Mouse (Mus musculus) hindbrain, embryonic 12.5 days (tissue): ENCODE results near the gene Pgpep1l. TPM values are rescaled to one million over a fixed set of nuclear protein-coding genes. Genes with fewer than 3 reads are reported as not detected.

Experiments used
- ATAC-seq: fragments of 200-750 bp; cut with Nextera tagmentation; 2 replicates; pipeline ENCODE4 v1.8.0; 2017; ENCODE audit warnings: moderate TSS enrichment; ENCODE audit not compliant: low FRiP score
- H3K27ac ChIP-seq: fragments of 300-500 bp; sonication (generic); 2 replicates; pipeline ENCODE4 v1.5.1; 2016; ENCODE audit warnings: mild to moderate bottlenecking
- H3K27me3 ChIP-seq: fragments of 300-500 bp; sonication (generic); 2 replicates; pipeline ENCODE4 v1.6.1; 2016; ENCODE audit warnings: mild to moderate bottlenecking
- H3K36me3 ChIP-seq: fragments of 300-500 bp; sonication (generic); 2 replicates; pipeline ENCODE4 v1.6.1; 2016; ENCODE audit warnings: mild to moderate bottlenecking
- H3K4me1 ChIP-seq: fragments of 300-500 bp; sonication (generic); 2 replicates; pipeline ENCODE4 v1.6.1; 2016
- H3K4me2 ChIP-seq: fragments of 300-500 bp; sonication (generic); replicated peaks from 2 replicates; pipeline ENCODE4 v1.6.1; 2016; ENCODE audit warnings: mild to moderate bottlenecking
- H3K4me3 ChIP-seq: fragments of 300-500 bp; sonication (generic); 2 replicates; pipeline ENCODE4 v1.5.1; 2016; ENCODE audit warnings: mild to moderate bottlenecking
- H3K9ac ChIP-seq: fragments of 300-500 bp; sonication (generic); 2 replicates; pipeline ENCODE4 v1.6.1; 2016; ENCODE audit warnings: mild to moderate bottlenecking, moderate library complexity
- H3K9me3 ChIP-seq: fragments of 300-500 bp; sonication (generic); replicated peaks from 2 replicates; pipeline ENCODE4 v1.6.1; 2016; ENCODE audit warnings: mild to moderate bottlenecking
- WGBS: fragments of 180-500 bp; shearing (Covaris S2); methylation state at CpG from one replicate; pipeline ENCODE4 v1.1.7; 2016; 5-methylcytosine and 5-hydroxymethylcytosine counted together
- polyA plus RNA-seq: library from polyadenylated mRNA; unstranded; fragments of >200 nt; fragmentation: Nextera tagmentation; extraction: Ambion mirVana; gene quantifications from 2 replicates; pipeline ENCODE4 v1.2.1, GENCODE M21; 2016

Gene Pgpep1l
- polyA plus RNA-seq, 1 experiment from 2014 or later: not detected

GRCm38 (mm10) chr7:68223356-68223808 is 40.7 kb downstream of the Pgpep1l start:
- Histone ChIP-seq H3K36me3 (peaks cover 68% of the 10 kb centered on the region), H3K27me3 (no peaks in the 10 kb centered on the region), H3K4me2 (no peak overlapping the region), H3K27ac (peak overlapping the region; percentile 64), H3K9ac (no peak overlapping the region), H3K4me3 (no peak overlapping the region), H3K4me1 (peaks cover 15% of the 10 kb centered on the region), H3K9me3 (no peaks in the 10 kb centered on the region)
- 0 out of 2 replicates have a peak, but pooled peaks have one; percentile 18 for ATAC-seq
- WGBS: 67% methylated on average over 13 of the region's 13 CpGs

- Histone ChIP-seq H3K4me1 (peaks cover 8% of the 10 kb centered on the region), H3K4me3 (no peak overlapping the region), H3K9me3 (no peaks in the 10 kb centered on the region), H3K27me3 (no peaks in the 10 kb centered on the region), H3K27ac (no peak overlapping the region), H3K9ac (no peak overlapping the region), H3K36me3 (peaks cover 77% of the 10 kb centered on the region), H3K4me2 (no peak overlapping the region)
- ATAC-seq: no peak
- WGBS: 88% methylated on average over 9 of the region's 9 CpGs
These were observed 42.3 kb downstream of the Pgpep1l start for GRCm38 (mm10) chr7:68221677-68222230.

- H3K4me1 ChIP-seq: peaks cover 8% of the 10 kb centered on the region
- H3K27ac ChIP-seq: no peak overlapping the region
- no peak overlapping the region for H3K4me3 ChIP-seq
- no peak overlapping the region for H3K9ac ChIP-seq
- H3K27me3 ChIP-seq: no peaks in the 10 kb centered on the region
- H3K36me3 ChIP-seq: peaks cover 78% of the 10 kb centered on the region
- WGBS: 91% methylated on average over 11 of the region's 11 CpGs
- no peak for ATAC-seq
- H3K9me3 ChIP-seq: no peaks in the 10 kb centered on the region
- no peak overlapping the region for H3K4me2 ChIP-seq
These were observed 45.2 kb downstream of the Pgpep1l start for GRCm38 (mm10) chr7:68218879-68219278.

- Histone ChIP-seq H3K9ac (no peak overlapping the region), H3K27ac (no peak overlapping the region), H3K9me3 (no peaks in the 10 kb centered on the region), H3K4me2 (no peak overlapping the region), H3K27me3 (no peaks in the 10 kb centered on the region), H3K36me3 (peaks cover 84% of the 10 kb centered on the region), H3K4me1 (no peaks in the 10 kb centered on the region), H3K4me3 (no peak overlapping the region)
- no peak for ATAC-seq
- 89% methylated on average over 18 of the region's 18 CpGs for WGBS
These were observed 48.4 kb downstream of the Pgpep1l start for GRCm38 (mm10) chr7:68215522-68216070.

- Histone ChIP-seq H3K4me3 (no peak overlapping the region), H3K9ac (no peak overlapping the region), H3K27ac (no peak overlapping the region), H3K4me1 (no peaks in the 10 kb centered on the region), H3K4me2 (no peak overlapping the region), H3K36me3 (peaks cover 84% of the 10 kb centered on the region), H3K27me3 (no peaks in the 10 kb centered on the region), H3K9me3 (no peaks in the 10 kb centered on the region)
- WGBS: 89% methylated on average over 5 of the region's 5 CpGs
- no peak for ATAC-seq
These were observed 50.2 kb downstream of the Pgpep1l start for GRCm38 (mm10) chr7:68213842-68214241.

GRCm38 (mm10) chr7:68211883-68212282 is 52.1 kb downstream of the Pgpep1l start:
- no peak for ATAC-seq
- WGBS: 91% methylated on average over 7 of the region's 7 CpGs
- peaks cover 84% of the 10 kb centered on the region for H3K36me3 ChIP-seq

GRCm38 (mm10) chr7:68210417-68210816 is 53.6 kb downstream of the Pgpep1l start:
- WGBS: 79% methylated on average over 4 of the region's 4 CpGs
- no peak overlapping the region for H3K27ac ChIP-seq
- no peaks in the 10 kb centered on the region for H3K4me1 ChIP-seq
- ATAC-seq: no peak
- H3K4me3 ChIP-seq: no peak overlapping the region
- no peak overlapping the region for H3K9ac ChIP-seq
- no peaks in the 10 kb centered on the region for H3K27me3 ChIP-seq
- peaks cover 81% of the 10 kb centered on the region for H3K36me3 ChIP-seq
- H3K4me2 ChIP-seq: no peak overlapping the region
- no peaks in the 10 kb centered on the region for H3K9me3 ChIP-seq

More at GRCm38 (mm10) chr7:68211883-68212282, 52.1 kb downstream of the Pgpep1l start:
- Histone ChIP-seq H3K27ac (no peak overlapping the region), H3K4me2 (no peak overlapping the region), H3K9ac (no peak overlapping the region), H3K9me3 (no peaks in the 10 kb centered on the region), H3K4me1 (no peaks in the 10 kb centered on the region), H3K4me3 (no peak overlapping the region), H3K27me3 (no peaks in the 10 kb centered on the region)

GRCm38 (mm10) chr7:68209039-68209438 is 55.0 kb downstream of the Pgpep1l start:
- H3K27ac ChIP-seq: no peak overlapping the region
- H3K27me3 ChIP-seq: no peaks in the 10 kb centered on the region
- ATAC-seq: no peak
- no peaks in the 10 kb centered on the region for H3K4me1 ChIP-seq
- no peak overlapping the region for H3K9ac ChIP-seq
- H3K9me3 ChIP-seq: no peaks in the 10 kb centered on the region
- peaks cover 84% of the 10 kb centered on the region for H3K36me3 ChIP-seq
- 94% methylated on average over 6 of the region's 6 CpGs for WGBS
- no peak overlapping the region for H3K4me2 ChIP-seq
- H3K4me3 ChIP-seq: no peak overlapping the region

GRCm38 (mm10) chr7:68205776-68206427 is 58.1 kb downstream of the Pgpep1l start:
- Histone ChIP-seq H3K9me3 (no peaks in the 10 kb centered on the region), H3K27ac (no peak overlapping the region), H3K27me3 (no peaks in the 10 kb centered on the region), H3K4me2 (no peak overlapping the region), H3K36me3 (peaks cover 82% of the 10 kb centered on the region), H3K4me3 (no peak overlapping the region), H3K4me1 (no peaks in the 10 kb centered on the region), H3K9ac (no peak overlapping the region)
- WGBS: 94% methylated on average over 8 of the region's 8 CpGs
- no peak for ATAC-seq

- Histone ChIP-seq H3K27ac (no peak overlapping the region), H3K9me3 (no peaks in the 10 kb centered on the region), H3K4me1 (no peaks in the 10 kb centered on the region), H3K4me3 (no peak overlapping the region), H3K4me2 (no peak overlapping the region), H3K27me3 (no peaks in the 10 kb centered on the region), H3K9ac (no peak overlapping the region), H3K36me3 (peaks cover 61% of the 10 kb centered on the region)
- no peak for ATAC-seq
- 96% methylated on average over 7 of the region's 7 CpGs for WGBS
These were observed 64.4 kb downstream of the Pgpep1l start for GRCm38 (mm10) chr7:68199609-68200008.

GRCm38 (mm10) chr7:68193958-68194695 is 69.9 kb downstream of the Pgpep1l start:
- peaks cover 76% of the 10 kb centered on the region for H3K36me3 ChIP-seq
- H3K9me3 ChIP-seq: no peaks in the 10 kb centered on the region
- H3K4me3 ChIP-seq: no peak overlapping the region
- no peak overlapping the region for H3K9ac ChIP-seq
- WGBS: 88% methylated on average over 15 of the region's 15 CpGs
- no peaks in the 10 kb centered on the region for H3K4me1 ChIP-seq
- no peaks in the 10 kb centered on the region for H3K27me3 ChIP-seq
- no peak for ATAC-seq
- no peak overlapping the region for H3K4me2 ChIP-seq
- no peak overlapping the region for H3K27ac ChIP-seq

- Histone ChIP-seq H3K9ac (no peak overlapping the region), H3K27me3 (no peaks in the 10 kb centered on the region), H3K9me3 (no peaks in the 10 kb centered on the region), H3K4me1 (no peaks in the 10 kb centered on the region), H3K4me2 (no peak overlapping the region), H3K27ac (no peak overlapping the region), H3K36me3 (peaks cover 80% of the 10 kb centered on the region), H3K4me3 (no peak overlapping the region)
- ATAC-seq: no peak
- 94% methylated on average over 13 of the region's 13 CpGs for WGBS
These were observed 74.2 kb downstream of the Pgpep1l start for GRCm38 (mm10) chr7:68189691-68190456.
